Mouse (Mus musculus): ENCODE data around the gene Ahnak.

DNA sequence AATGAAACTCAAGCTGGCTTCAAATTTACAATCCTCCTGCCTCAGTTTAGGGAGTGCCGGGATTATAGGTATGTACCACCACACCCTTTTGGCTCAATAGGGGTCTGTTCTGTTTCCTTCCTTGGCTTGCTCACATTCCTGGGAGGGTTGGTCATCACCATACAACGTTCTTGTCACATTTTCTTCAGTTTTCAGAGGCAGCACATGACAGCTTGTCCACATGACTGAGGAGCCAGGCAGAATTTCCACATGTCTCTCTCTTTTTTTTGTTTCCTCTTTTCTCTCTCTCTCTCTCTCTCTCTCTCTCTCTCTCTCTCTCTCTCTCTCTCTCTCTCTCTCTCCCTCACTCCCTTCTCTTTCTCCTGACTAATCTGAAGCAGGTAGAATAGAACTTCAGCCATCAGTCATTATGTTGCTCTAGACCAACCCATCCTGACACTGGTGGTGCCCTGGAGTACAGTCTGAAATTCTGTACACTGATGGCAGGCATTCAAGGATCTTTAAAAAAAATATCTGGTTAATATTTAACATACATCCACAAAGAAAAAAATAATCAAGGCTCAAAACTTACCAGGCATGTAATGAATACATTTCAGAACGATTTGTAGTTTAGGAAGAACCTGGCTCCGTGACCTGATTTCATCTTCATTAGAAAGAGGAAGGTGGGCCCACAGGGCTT lies 88.0 kb downstream of the Ahnak start:
- TF ChIP-seq POLR2A (IDR thresholded peaks at IDR 0.05; ENCODE audit: borderline replicate concordance, extremely low read depth, low read depth, low read length), result no peak
- TF ChIP-seq CTCF (IDR thresholded peaks at IDR 0.05; ENCODE audit: insufficient read depth, low read length), result no peak

All from lung, adult 2 months (tissue).